Mouse (Mus musculus) spleen, adult 2 months (tissue): ENCODE measurements around the gene Six3. TPM values are rescaled to one million over a fixed set of nuclear protein-coding genes. Genes with fewer than 3 reads are reported as not detected.

ENCODE experiments used
- DNase-seq, 2 experiments: peaks; one replicate each; pipeline versions ENCODE4 v3.0.0 to v3.0.0-alpha.2; 2012 to 2021; ENCODE audit warnings: low spot score in 2 of 2, low read depth in 1 of 2
- H3K27ac ChIP-seq: fragments of 200-500 bp; 2 replicates; pipeline ENCODE4 v1.5.1; 2012; ENCODE audit warnings: low read length, inconsistent platforms; ENCODE audit not compliant: insufficient read depth
- H3K27me3 ChIP-seq: fragments of 200-500 bp; 2 replicates; pipeline ENCODE4 v1.6.1; 2012; ENCODE audit warnings: mild to moderate bottlenecking, moderate library complexity, low read length, inconsistent platforms; ENCODE audit not compliant: control insufficient read depth, insufficient read depth
- H3K36me3 ChIP-seq: fragments of 200-500 bp; 2 replicates; pipeline ENCODE4 v1.6.1; 2012; ENCODE audit warnings: mild to moderate bottlenecking, low read length, inconsistent platforms; ENCODE audit not compliant: control insufficient read depth, insufficient read depth
- H3K4me1 ChIP-seq: fragments of 200-500 bp; 2 replicates; pipeline ENCODE4 v1.6.1; 2011; ENCODE audit warnings: inconsistent platforms; ENCODE audit not compliant: control insufficient read depth, insufficient read depth, insufficient read length
- H3K4me3 ChIP-seq: fragments of 200-500 bp; 2 replicates; pipeline ENCODE4 v1.5.1; 2011; ENCODE audit warnings: mild to moderate bottlenecking, inconsistent platforms; ENCODE audit not compliant: insufficient read depth, insufficient read length; ENCODE audit errors: extremely low read depth
- CTCF ChIP-seq: fragments of 200-500 bp; IDR thresholded peaks from 2 replicates; pipeline ENCODE4 v1.5.1; 2011; ENCODE audit warnings: mild to moderate bottlenecking, inconsistent platforms; ENCODE audit not compliant: insufficient read depth, insufficient read length, insufficient replicate concordance; ENCODE audit errors: extremely low read depth
- POLR2A ChIP-seq: fragments of 200-500 bp; IDR thresholded peaks from 2 replicates; pipeline ENCODE4 v1.6.1; 2011; ENCODE audit warnings: low read depth, low read length, inconsistent platforms
- WGBS: fragments of 180-500 bp; shearing (Covaris S2); methylation state at CpG from one replicate; pipeline ENCODE4 v1.1.7; 2018; 5-methylcytosine and 5-hydroxymethylcytosine counted together
- polyA plus RNA-seq: library from polyadenylated mRNA; depleted of rRNA; stranded (reverse); fragments of >200 nt; gene quantifications from 2 replicates; pipeline ENCODE4 v1.2.3, GENCODE M21; 2012

The Six3 gene
- polyA plus RNA-seq, 1 experiment, result 0.13 TPM

- Histone ChIP-seq H3K4me1 (no peaks in the 10 kb centered on the region), H3K27me3 (no peaks in the 10 kb centered on the region), H3K4me3 (no peak overlapping the region), H3K36me3 (no peaks in the 10 kb centered on the region), H3K27ac (no peak overlapping the region)
- no peak for DNase-seq
- WGBS, result 80% methylated on average over 7 of the region's 7 CpGs
- TF ChIP-seq POLR2A, result no peak
- no peak for TF ChIP-seq CTCF
Observed at GRCm38 (mm10) chr17:85584573-85584972, 28.8 kb upstream of the Six3 start.

- H3K4me1 ChIP-seq, result no peaks in the 10 kb centered on the region
- no peak overlapping the region for H3K27ac ChIP-seq
- H3K36me3 ChIP-seq, result no peaks in the 10 kb centered on the region
- H3K4me3 ChIP-seq, result no peak overlapping the region
- DNase-seq, result no peak
- WGBS, result 86% methylated on average over 5 of the region's 5 CpGs
- H3K27me3 ChIP-seq, result no peaks in the 10 kb centered on the region
- no peak for TF ChIP-seq POLR2A
- no peak for TF ChIP-seq CTCF
Observed at GRCm38 (mm10) chr17:85585779-85586178, 27.6 kb upstream of the Six3 start.

GRCm38 (mm10) chr17:85591976-85592375, 21.4 kb upstream of the Six3 start:
- no peak overlapping the region for H3K27ac ChIP-seq
- H3K27me3 ChIP-seq, result no peaks in the 10 kb centered on the region
- WGBS, result 86% methylated on average over 6 of the region's 6 CpGs
- TF ChIP-seq POLR2A, result no peak
- no peak for TF ChIP-seq CTCF
- DNase-seq, result no peak
- H3K4me1 ChIP-seq, result no peaks in the 10 kb centered on the region
- no peaks in the 10 kb centered on the region for H3K36me3 ChIP-seq
- H3K4me3 ChIP-seq, result no peak overlapping the region

GRCm38 (mm10) chr17:85595853-85596252, 17.6 kb upstream of the Six3 start:
- TF ChIP-seq POLR2A, result no peak
- no peak for TF ChIP-seq CTCF
- H3K27ac ChIP-seq, result no peak overlapping the region
- 62% methylated on average over 10 of the region's 10 CpGs for WGBS

GRCm38 (mm10) chr17:85596341-85596890, 17.0 kb upstream of the Six3 start:
- H3K4me3 ChIP-seq, result no peak overlapping the region
- H3K27me3 ChIP-seq, result no peaks in the 10 kb centered on the region
- DNase-seq, result no peak
- no peak overlapping the region for H3K27ac ChIP-seq
- WGBS, result 46% methylated on average over 6 of the region's 6 CpGs
- TF ChIP-seq POLR2A (no peak), CTCF (no peak)
- no peaks in the 10 kb centered on the region for H3K4me1 ChIP-seq
- no peaks in the 10 kb centered on the region for H3K36me3 ChIP-seq

More at GRCm38 (mm10) chr17:85595853-85596252, 17.6 kb upstream of the Six3 start:
- Histone ChIP-seq H3K36me3 (no peaks in the 10 kb centered on the region), H3K4me1 (no peaks in the 10 kb centered on the region), H3K4me3 (no peak overlapping the region), H3K27me3 (no peaks in the 10 kb centered on the region)
- DNase-seq, result no peak

- no peak for DNase-seq
- TF ChIP-seq POLR2A, result no peak
- TF ChIP-seq CTCF, result no peak
- no peaks in the 10 kb centered on the region for H3K4me1 ChIP-seq
- no peak overlapping the region for H3K4me3 ChIP-seq
- no peaks in the 10 kb centered on the region for H3K36me3 ChIP-seq
- WGBS, result 60% methylated on average over 9 of the region's 9 CpGs
- no peaks in the 10 kb centered on the region for H3K27me3 ChIP-seq
- H3K27ac ChIP-seq, result no peak overlapping the region
Observed at GRCm38 (mm10) chr17:85599520-85599919, 13.9 kb upstream of the Six3 start.

- TF ChIP-seq CTCF, result no peak
- DNase-seq, result no peak
- no peaks in the 10 kb centered on the region for H3K36me3 ChIP-seq
- H3K4me1 ChIP-seq, result no peaks in the 10 kb centered on the region
- peaks cover 14% of the 10 kb centered on the region for H3K27me3 ChIP-seq
- H3K27ac ChIP-seq, result no peak overlapping the region
- 17% methylated on average over 3 of the region's 3 CpGs for WGBS
- H3K4me3 ChIP-seq, result no peak overlapping the region
Observed at GRCm38 (mm10) chr17:85606463-85606862, 6.9 kb upstream of the Six3 start.
